In genomic region chr3:150296057-150296710, GRCm38 (mm10) we compare ENCODE assay signal across 14 mouse cellular contexts.
"Had no signal": no experiment of that assay in that cellular context is flagged by ENCODE, and none has a peak within 500 bp of the region (broad histone marks: within the 10 kb centered on the region; RNA-seq: fewer than 3 reads in every experiment).

No protein-coding gene starts in this region.

- H3K4me1 ChIP-seq: liver, embryonic 13.5 days; midbrain, embryonic 13.5 days; stomach, embryonic 15.5 days had no signal

- H3K9ac ChIP-seq: liver, embryonic 13.5 days; midbrain, embryonic 13.5 days; stomach, embryonic 15.5 days had no signal

- DNase-seq: kidney, postnatal 25 days; layer of hippocampus, postnatal 36 days; liver, embryonic 13.5 days; lung, adult 2 months; lung, postnatal 14 days; lung, postnatal 4 days; right cerebral cortex, postnatal 25 days; spleen, adult 18-20 months; thymus, postnatal 25 days had no signal

- H3K4me2 ChIP-seq: liver, embryonic 13.5 days; midbrain, embryonic 13.5 days; stomach, embryonic 15.5 days had no signal

- H3K27me3 ChIP-seq: liver, embryonic 13.5 days; midbrain, embryonic 13.5 days; stomach, embryonic 15.5 days had no signal

- ATAC-seq: midbrain, embryonic 13.5 days had no signal

- H3K36me3 ChIP-seq: liver, embryonic 13.5 days; midbrain, embryonic 13.5 days; stomach, embryonic 15.5 days had no signal

- H3K9me3 ChIP-seq: liver, embryonic 13.5 days; midbrain, embryonic 13.5 days; stomach, embryonic 15.5 days had no signal

- H3K27ac ChIP-seq: kidney, postnatal 0 days; layer of hippocampus, adult 2 months; left cerebral cortex, adult 2 months; liver, embryonic 13.5 days; midbrain, embryonic 13.5 days; stomach, embryonic 15.5 days had no signal

- H3K4me3 ChIP-seq: layer of hippocampus, adult 2 months; left cerebral cortex, adult 2 months; liver, embryonic 13.5 days; midbrain, embryonic 13.5 days; stomach, embryonic 15.5 days had no signal
